Mouse (Mus musculus) cortical plate, adult 2 months (tissue): ENCODE results near the gene Rnf130.

Source experiments
- CTCF ChIP-seq: fragments of 200-500 bp; IDR thresholded peaks from 2 replicates; pipeline ENCODE4 v1.5.1; 2011; ENCODE audit warnings: mild to moderate bottlenecking, control low read depth, low read length; ENCODE audit not compliant: insufficient read depth; ENCODE audit errors: extremely low read depth
- POLR2A ChIP-seq: fragments of 200-500 bp; IDR thresholded peaks from 2 replicates; pipeline ENCODE4 v1.6.1; 2011; ENCODE audit warnings: mild to moderate bottlenecking, low read length, control low read depth; ENCODE audit not compliant: insufficient read depth; ENCODE audit errors: extremely low read depth

GRCm38 (mm10) chr11:49982094-49982493 is 43.1 kb upstream of the Rnf130 start:
- no peak for TF ChIP-seq POLR2A
- TF ChIP-seq CTCF: no peak
